Mouse (Mus musculus) megakaryocyte, adult 5-6 weeks (primary cell): ENCODE measurements around the gene Cpa3. TPM values are rescaled to one million over a fixed set of nuclear protein-coding genes. Genes with fewer than 3 reads are reported as not detected.
A peak's percentile ranks its signal among the peaks of the same experiment; 100 is the strongest.

Source experiments
- ATAC-seq: 2 replicates; pipeline ENCODE4 v1.8.0; 2016; ENCODE audit warnings: mild to moderate bottlenecking, inconsistent platforms; ENCODE audit not compliant: poor library complexity, severe bottlenecking
- total RNA-seq, 2 experiments: library from RNA; stranded (forward) in 1 of 2; stranded (reverse) in 1 of 2; fragments of 153-499, 151-499 nt in 1 of 2; fragments of 221-1000, 200-1000 nt in 1 of 2; gene quantifications; 2 replicates each; pipeline versions ENCODE4 v1.2.3 to v1.2.4; 2015 to 2017

Gene Cpa3
- 186 and 191 TPM in 2 replicates for total RNA-seq (2015)
- total RNA-seq (2017) = 76.1 and 82.0 TPM in 2 replicates

- no peak for ATAC-seq
Observed at GRCm38 (mm10) chr3:20242050-20242449, at the start of gene Cpa3. Gene Cpa3, minus strand, starts transcription at chr3:20242181.

DNA sequence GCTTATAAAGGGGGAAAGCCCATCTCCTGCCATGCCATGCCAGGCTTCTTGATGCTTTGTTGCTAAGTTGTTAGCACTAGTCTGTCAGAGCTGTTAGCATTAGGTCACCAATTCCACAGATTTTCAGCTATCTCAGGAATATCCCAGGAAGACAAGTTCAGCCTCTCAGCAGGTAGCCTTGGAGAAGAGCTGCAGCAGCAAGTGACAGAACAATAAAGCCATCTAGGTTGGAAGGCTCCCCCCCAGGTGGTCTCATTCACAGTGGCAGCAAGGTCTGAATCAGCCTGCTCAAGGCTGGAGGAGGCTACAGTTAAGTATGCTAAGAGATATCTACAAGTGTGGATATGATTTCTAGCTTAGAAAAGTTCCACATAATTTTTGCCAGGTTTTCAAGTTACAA lies 49.4 kb upstream of the Cpa3 start:
- no peak for ATAC-seq

- no peak for ATAC-seq
Observed at GRCm38 (mm10) chr3:20288761-20289160, 46.8 kb upstream of the Cpa3 start.

DNA sequence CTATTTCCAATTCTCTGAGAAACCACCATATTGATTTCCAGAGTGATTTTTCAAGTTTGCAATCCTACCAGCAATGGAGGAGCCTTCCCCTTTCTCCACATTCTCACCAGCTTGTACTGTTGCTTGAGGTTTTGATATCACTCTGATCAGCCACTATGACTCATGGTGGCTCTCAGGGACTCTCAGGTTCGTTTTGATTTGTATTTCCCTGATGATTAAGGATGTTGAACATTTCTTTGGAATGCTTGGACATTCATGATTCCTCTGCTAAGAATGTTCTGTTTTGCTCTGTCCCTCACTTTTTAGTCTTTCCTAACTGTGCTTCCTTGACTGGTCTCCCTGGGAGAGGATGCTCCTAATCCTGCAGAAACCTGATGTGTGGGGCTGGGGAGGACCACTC lies 39.8 kb upstream of the Cpa3 start:
- no peak for ATAC-seq

GRCm38 (mm10) chr3:20275633-20276032 lies 33.7 kb upstream of the Cpa3 start, which contains the start of gene Cpb1:
Gene Cpb1, minus strand, starts transcription at chr3:20275733.
- ATAC-seq = no peak

DNA sequence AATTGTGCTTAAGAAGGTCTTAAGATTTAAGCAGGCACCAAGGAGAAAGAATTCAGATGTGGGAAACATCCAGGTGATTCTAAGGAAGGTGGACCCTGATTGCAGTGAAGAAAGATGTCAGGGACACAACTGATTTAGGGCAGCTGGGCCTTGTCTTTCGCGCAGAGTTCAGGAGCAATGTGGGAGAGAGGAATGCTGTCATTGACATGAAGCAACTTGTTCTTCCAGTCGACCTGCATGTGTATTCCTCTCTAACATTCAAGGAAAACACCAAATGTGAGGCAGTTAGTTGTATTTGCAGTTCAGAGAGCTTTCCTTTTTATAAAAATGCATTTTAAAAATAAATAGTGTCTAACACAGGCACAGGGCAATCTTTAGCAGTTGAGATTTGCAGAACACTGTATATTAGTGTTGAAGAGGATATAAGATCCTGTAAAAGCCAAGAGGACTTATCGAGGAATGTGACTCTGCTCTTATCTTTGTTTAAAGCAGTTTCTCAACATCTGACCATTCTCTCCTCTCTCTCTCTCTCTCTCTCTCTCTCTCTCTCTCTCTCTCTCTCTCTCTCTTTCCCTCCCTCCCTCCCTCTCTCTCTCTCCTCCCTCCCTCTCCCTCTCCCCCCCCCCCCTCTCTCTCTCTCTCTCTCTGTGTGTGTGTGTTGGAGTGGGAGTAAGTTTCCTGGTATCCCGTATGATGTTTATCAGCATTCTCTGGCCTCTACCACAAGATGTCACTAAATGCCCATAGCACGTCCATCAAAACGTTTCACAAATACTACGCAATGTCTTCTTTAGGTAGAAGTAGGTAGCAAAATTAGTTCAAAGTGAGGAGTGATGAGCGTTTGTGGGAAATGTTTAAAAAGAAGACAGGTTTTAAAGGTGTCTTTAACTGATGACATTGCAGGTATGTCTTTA lies 12.8 kb upstream of the Cpa3 start:
- ATAC-seq = no peak

DNA sequence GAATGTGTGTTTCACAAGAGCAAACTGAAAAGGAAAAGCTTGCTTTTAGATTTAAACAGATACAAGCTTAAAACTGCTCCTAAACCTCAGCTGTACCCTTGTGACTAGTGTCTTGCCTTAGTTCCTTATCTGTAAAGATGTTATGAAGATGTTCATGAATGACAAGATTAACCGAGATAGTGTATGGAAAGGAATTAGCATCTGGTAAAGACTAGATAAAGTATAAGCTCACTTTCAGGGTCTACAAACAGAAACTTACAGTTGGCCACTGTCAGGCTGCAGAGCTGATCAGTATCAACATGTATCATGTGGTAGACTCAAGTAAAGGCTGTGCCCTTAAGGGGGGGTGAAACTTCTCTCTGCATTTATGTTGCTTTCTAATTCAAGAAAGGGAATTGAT lies 1.9 kb upstream of the Cpa3 start:
- peak; percentile 70 for ATAC-seq

- peak; percentile 56 for ATAC-seq
Observed at GRCm38 (mm10) chr3:20239741-20240140, 2.2 kb downstream of the Cpa3 start.

- no peak for ATAC-seq
Observed at GRCm38 (mm10) chr3:20236965-20237364, 5.0 kb downstream of the Cpa3 start.

DNA sequence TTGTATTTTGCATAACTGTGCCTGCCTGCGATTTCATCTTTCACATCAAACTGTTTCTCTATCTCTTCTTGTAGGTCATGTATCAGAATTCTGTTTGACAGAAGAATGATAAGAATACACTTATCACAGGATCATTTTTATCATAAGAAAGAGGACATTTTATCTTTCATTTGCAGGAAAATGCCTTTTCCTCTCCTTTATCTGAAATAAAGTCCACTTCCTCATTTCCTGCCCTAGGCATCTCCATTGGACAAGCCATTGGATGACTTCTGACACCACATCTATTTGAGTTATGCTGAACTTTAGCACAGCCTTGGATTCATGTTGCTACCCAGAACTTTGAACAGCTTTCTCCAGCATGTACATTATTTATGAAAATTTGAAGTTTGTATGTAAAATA lies 13.0 kb downstream of the Cpa3 start:
- no peak for ATAC-seq

DNA sequence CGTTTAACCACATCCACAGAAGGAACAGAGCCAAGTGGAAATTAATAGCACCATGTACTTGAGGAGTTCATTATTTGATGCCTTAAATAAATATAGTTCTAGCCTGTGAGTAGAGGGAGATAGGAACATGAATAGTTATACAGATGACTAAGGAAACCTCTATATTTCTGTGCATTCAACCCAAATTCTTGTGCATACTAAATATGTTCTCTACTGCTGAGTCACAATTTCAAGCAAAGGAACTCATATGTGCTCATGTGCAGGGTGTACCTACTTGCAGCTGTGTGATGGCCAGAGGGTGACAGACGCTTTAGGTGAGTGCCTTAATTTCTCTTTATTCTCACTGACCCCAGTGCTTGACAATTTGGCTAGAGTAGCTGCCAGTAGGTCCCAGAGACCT lies 16.6 kb downstream of the Cpa3 start:
- no peak for ATAC-seq

DNA sequence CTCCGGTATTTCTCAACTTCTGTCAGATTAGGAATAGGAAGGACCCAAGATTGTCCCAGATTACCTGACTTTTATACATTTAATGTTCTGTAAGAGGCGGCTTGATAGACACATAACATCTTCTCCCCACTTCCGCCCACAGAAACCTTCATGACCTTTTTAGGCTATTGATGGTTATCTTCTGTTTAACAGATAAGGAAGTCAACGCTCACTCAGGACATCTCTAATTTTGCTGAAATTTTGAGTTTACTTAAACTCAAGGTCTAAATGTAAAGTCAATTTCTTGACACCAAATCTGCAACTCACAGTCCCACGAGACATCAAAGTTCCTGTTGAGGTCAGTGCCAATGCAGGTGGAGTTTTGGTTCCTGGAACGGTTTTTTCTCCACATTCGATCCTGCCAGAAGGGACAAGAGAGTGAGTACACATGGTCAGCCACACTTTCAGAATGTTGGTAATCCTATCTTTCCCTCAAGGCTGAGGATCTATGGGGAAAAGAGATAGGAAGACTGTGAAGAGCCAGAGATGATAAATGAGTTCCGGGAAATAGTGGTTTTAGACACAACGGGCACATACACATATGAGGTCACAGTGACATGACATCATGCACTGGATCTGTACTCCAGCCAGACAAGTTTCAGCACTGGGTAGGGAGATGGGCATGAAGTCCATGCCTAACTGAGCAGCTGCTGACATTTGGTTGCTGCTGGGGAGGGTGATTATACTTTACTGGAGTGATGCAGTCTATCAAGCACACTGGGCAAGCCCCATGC lies 18.9 kb downstream of the Cpa3 start:
- peak; percentile 80 for ATAC-seq

DNA sequence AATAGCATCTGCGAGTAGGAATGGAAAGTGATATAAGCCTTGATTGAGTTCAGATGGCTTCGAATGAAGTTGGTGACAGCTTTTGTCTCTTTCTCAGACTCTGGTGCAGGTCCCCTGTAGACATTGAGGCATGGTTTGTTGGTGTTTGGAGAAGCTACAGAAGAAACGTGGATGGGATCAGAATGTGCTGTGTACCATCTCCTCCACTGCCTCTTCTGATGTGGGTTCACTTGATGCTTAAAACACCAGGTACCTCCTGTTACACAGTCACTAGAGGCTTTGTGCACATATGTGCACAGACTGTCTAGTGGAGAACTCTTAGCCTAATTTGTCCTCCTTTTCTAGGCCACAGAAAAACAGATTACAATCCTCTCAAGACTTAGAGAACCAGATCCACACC lies 19.8 kb downstream of the Cpa3 start:
- ATAC-seq = no peak

DNA sequence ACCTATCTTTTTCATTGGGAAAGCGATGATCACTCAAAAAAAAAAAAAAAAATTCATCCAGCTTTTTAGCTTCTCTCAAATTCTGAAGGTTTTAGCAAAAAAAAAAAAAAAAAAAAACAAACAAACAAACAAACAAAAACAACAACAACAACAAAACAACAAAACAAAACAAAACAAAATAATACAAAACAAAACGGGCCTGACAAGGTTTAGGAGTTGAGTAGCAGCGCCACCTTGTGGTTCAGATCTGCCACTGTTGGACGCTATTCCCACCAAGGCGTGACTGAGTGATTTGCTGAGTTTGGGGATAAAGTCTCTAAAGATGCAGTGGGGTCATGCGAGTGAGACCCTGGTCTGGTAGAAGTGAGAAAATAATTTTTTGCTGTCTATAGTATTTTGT lies 43.1 kb downstream of the Cpa3 start:
- ATAC-seq = peak; percentile 97

DNA sequence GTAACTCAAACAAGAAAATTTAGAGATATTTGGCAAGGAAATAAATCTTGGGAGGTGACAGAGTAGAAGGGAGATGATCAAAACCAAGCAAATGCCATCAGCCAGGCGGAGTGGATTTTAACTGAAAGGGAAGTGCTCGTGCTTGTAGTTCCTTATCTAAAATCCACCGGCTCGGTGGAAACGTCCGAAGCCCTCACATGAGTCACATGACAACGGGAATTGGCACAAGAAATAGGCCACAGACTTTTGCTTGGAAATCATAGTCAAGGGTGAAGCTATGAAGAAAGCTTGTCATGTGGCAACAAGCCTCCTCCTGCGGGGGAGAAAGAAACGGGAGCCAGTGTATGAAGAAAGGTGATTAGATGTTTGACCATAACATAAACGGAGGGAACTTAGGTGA lies 44.1 kb downstream of the Cpa3 start:
- peak; percentile 57 for ATAC-seq

DNA sequence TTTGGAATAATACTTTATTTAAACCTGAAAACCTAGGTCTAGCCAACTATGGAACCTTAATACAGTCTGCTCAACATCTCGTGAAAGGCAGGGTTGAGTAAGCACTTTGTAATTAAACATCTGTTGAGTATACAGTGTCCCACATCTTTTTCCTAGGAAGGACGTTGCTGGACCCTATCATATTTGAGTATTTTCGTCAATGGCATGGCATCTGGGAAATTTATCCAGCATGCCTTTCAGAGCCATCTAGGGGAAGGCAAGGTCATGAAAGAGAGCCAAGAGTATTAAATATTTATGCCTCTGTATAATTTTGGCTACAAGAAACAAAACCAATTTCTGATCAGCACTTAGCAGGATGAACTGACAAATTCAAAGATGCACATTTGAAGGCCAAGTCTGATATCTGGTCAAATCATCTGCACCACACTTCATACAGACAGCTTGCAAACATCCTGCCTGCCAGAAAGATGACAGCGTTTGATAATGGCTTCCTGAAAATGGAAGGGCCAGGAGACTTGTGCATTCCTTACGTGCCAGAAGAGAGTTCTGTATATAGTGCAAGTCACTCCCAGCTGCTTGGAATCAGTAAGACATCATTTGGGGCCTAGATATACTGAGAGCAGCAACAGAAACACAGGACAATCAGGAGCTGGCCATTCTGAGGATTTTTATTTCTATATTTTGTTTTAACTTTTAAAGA lies 52.9 kb downstream of the Cpa3 start:
- no peak for ATAC-seq

GRCm38 (mm10) chr3:20172394-20172793 lies 69.6 kb downstream of the Cpa3 start:
- ATAC-seq = no peak

DNA sequence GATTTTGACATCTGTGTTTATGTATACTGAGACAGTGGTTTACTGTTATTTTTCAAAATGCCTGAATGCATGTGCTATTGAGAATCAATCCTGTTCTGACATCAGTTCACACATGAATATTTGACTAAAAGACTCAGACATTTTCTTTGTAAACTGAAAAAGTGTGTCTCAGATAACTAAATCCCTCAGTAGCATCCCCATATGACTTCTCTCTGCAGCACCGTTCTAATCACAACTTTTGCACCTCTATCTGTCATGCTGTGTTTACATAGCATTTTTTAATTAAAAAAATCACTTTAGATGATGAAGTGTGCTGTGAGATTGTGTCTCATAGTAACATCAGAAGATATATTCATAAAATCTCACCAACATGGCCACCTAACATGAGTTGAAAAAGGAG lies 74.5 kb downstream of the Cpa3 start:
- ATAC-seq = no peak
